Mouse (Mus musculus) kidney, embryonic 15.5 days (tissue): Measurements from ENCODE around the gene Cbx3. TPM values are rescaled to one million over a fixed set of nuclear protein-coding genes. Genes with fewer than 3 reads are reported as not detected.

Source experiments
- ATAC-seq: fragments of 200-750 bp; cut with Nextera tagmentation; replicated peaks from 2 replicates; pipeline ENCODE4 v1.8.0; 2017; ENCODE audit warnings: moderate TSS enrichment; ENCODE audit not compliant: low FRiP score
- H3K27ac ChIP-seq: fragments of 300-500 bp; sonication (generic); 2 replicates; pipeline ENCODE4 v1.5.1; 2015; ENCODE audit warnings: mild to moderate bottlenecking, inconsistent platforms
- H3K27me3 ChIP-seq: fragments of 300-500 bp; sonication (generic); 2 replicates; pipeline ENCODE4 v1.6.1; 2015; ENCODE audit warnings: inconsistent platforms
- H3K36me3 ChIP-seq: fragments of 300-500 bp; sonication (generic); 2 replicates; pipeline ENCODE4 v1.6.1; 2015; ENCODE audit warnings: inconsistent platforms
- H3K4me1 ChIP-seq: fragments of 300-500 bp; sonication (generic); 2 replicates; pipeline ENCODE4 v1.6.1; 2015; ENCODE audit warnings: inconsistent platforms
- H3K4me2 ChIP-seq: fragments of 300-500 bp; sonication (generic); 2 replicates; pipeline ENCODE4 v1.6.1; 2015; ENCODE audit warnings: moderate library complexity, mild to moderate bottlenecking, inconsistent platforms
- H3K4me3 ChIP-seq: fragments of 300-500 bp; sonication (generic); replicated peaks from 2 replicates; pipeline ENCODE4 v1.5.1; 2015; ENCODE audit warnings: mild to moderate bottlenecking, inconsistent platforms
- H3K9ac ChIP-seq: fragments of 300-500 bp; sonication (generic); 2 replicates; pipeline ENCODE4 v1.6.1; 2015; ENCODE audit warnings: mild to moderate bottlenecking, inconsistent platforms
- H3K9me3 ChIP-seq: fragments of 300-500 bp; sonication (generic); replicated peaks from 2 replicates; pipeline ENCODE4 v1.6.1; 2016; ENCODE audit warnings: inconsistent platforms
- WGBS: fragments of 180-500 bp; shearing (Covaris S2); methylation state at CpG from one replicate; pipeline ENCODE4 v1.1.7; 2015; ENCODE audit warnings: mixed read lengths; 5-methylcytosine and 5-hydroxymethylcytosine counted together
- polyA plus RNA-seq: library from polyadenylated mRNA; unstranded; fragments of >200 nt; fragmentation: Nextera tagmentation; extraction: Ambion mirVana; gene quantifications from 2 replicates; pipeline ENCODE4 v1.2.1, GENCODE M21; 2015

Cbx3 gene
- polyA plus RNA-seq, 1 experiment from 2014 or later = 476 TPM

GRCm38 (mm10) chr6:51508750-51509648 lies 38.8 kb downstream of the Cbx3 start:
- peaks cover 8% of the 10 kb centered on the region; the same call in 1 of the 2 replicates for H3K4me1 ChIP-seq
- no peak overlapping the region for H3K27ac ChIP-seq
- ATAC-seq = 0 out of 2 replicates have a peak, but pooled peaks have one; percentile 54
- no peaks in the 10 kb centered on the region for H3K36me3 ChIP-seq
- H3K27me3 ChIP-seq = no peaks in the 10 kb centered on the region
- peak overlapping the region; percentile 35 for H3K4me3 ChIP-seq
- WGBS = 29% methylated on average over 18 of the region's 18 CpGs
- peak overlapping the region; percentile 61 for H3K4me2 ChIP-seq
- H3K9me3 ChIP-seq = no peaks in the 10 kb centered on the region
- peak overlapping the region; percentile 35; the same call in 1 of the 2 replicates for H3K9ac ChIP-seq

- peak overlapping the region; percentile 61 for H3K4me2 ChIP-seq
- no peak overlapping the region for H3K4me3 ChIP-seq
- no peak for ATAC-seq
- no peaks in the 10 kb centered on the region for H3K27me3 ChIP-seq
- no peaks in the 10 kb centered on the region for H3K9me3 ChIP-seq
- no peaks in the 10 kb centered on the region for H3K36me3 ChIP-seq
- no peak overlapping the region for H3K27ac ChIP-seq
- H3K4me1 ChIP-seq = peaks cover 8% of the 10 kb centered on the region; the same call in 1 of the 2 replicates
- WGBS = 27% methylated on average over 5 of the region's 5 CpGs
- no peak overlapping the region for H3K9ac ChIP-seq
These were observed 39.9 kb downstream of the Cbx3 start for GRCm38 (mm10) chr6:51510094-51510493.

- Histone ChIP-seq H3K4me1 (peaks cover 8% of the 10 kb centered on the region; the same call in 1 of the 2 replicates), H3K27ac (no peak overlapping the region), H3K4me3 (no peak overlapping the region), H3K9ac (no peak overlapping the region), H3K27me3 (no peaks in the 10 kb centered on the region), H3K4me2 (no peak overlapping the region), H3K9me3 (no peaks in the 10 kb centered on the region), H3K36me3 (no peaks in the 10 kb centered on the region)
- no peak for ATAC-seq
- WGBS = 81% methylated on average over 1 of the region's 1 CpGs
These were observed 40.8 kb downstream of the Cbx3 start for GRCm38 (mm10) chr6:51510946-51511345.

GRCm38 (mm10) chr6:51513745-51514144 lies 43.6 kb downstream of the Cbx3 start:
- Histone ChIP-seq H3K9me3 (no peaks in the 10 kb centered on the region), H3K4me3 (no peak overlapping the region), H3K9ac (no peak overlapping the region), H3K4me1 (peaks cover 8% of the 10 kb centered on the region; the same call in 1 of the 2 replicates), H3K36me3 (no peaks in the 10 kb centered on the region), H3K27ac (no peak overlapping the region), H3K4me2 (no peak overlapping the region), H3K27me3 (no peaks in the 10 kb centered on the region)
- 75% methylated on average over 3 of the region's 3 CpGs for WGBS
- no peak for ATAC-seq

- no peak overlapping the region for H3K27ac ChIP-seq
- no peak overlapping the region for H3K4me3 ChIP-seq
- no peak for ATAC-seq
- H3K9ac ChIP-seq = no peak overlapping the region
- H3K27me3 ChIP-seq = no peaks in the 10 kb centered on the region
- H3K36me3 ChIP-seq = no peaks in the 10 kb centered on the region
- WGBS = 89% methylated on average over 7 of the region's 7 CpGs
- H3K4me2 ChIP-seq = no peak overlapping the region
- peaks cover 2% of the 10 kb centered on the region; the same call in 1 of the 2 replicates for H3K4me1 ChIP-seq
- H3K9me3 ChIP-seq = no peaks in the 10 kb centered on the region
These were observed 44.7 kb downstream of the Cbx3 start for GRCm38 (mm10) chr6:51514860-51515259.

- Histone ChIP-seq H3K36me3 (no peaks in the 10 kb centered on the region), H3K4me1 (peaks cover 11% of the 10 kb centered on the region), H3K4me3 (peak overlapping the region; percentile 72), H3K27me3 (no peaks in the 10 kb centered on the region), H3K4me2 (peak overlapping the region; percentile 93), H3K9me3 (no peaks in the 10 kb centered on the region), H3K27ac (no peak overlapping the region), H3K9ac (peak overlapping the region; percentile 65; the same call in 1 of the 2 replicates)
- ATAC-seq = 0 out of 2 replicates have a peak, but pooled peaks have one; percentile 30
- WGBS = 24% methylated on average over 5 of the region's 5 CpGs
These were observed 53.1 kb downstream of the Cbx3 start for GRCm38 (mm10) chr6:51523310-51523709.

GRCm38 (mm10) chr6:51523807-51524320 lies 53.7 kb downstream of the Cbx3 start, which contains the start of gene Snx10:
Gene Snx10 (plus strand): TSS chr6:51523901.
- ATAC-seq = peak; percentile 52; the same call in 1 of the 2 replicates
- WGBS = under 1% methylated on average over 47 of the region's 47 CpGs

GRCm38 (mm10) chr6:51524321-51524931 lies 54.3 kb downstream of the Cbx3 start:
- Histone ChIP-seq H3K4me2 (peak overlapping the region; percentile 93), H3K36me3 (no peaks in the 10 kb centered on the region), H3K27me3 (no peaks in the 10 kb centered on the region), H3K9ac (peak overlapping the region; percentile 65), H3K4me3 (peak overlapping the region; percentile 72), H3K4me1 (peaks cover 11% of the 10 kb centered on the region), H3K9me3 (no peaks in the 10 kb centered on the region), H3K27ac (peak overlapping the region; percentile 65)
- peak; percentile 53 for ATAC-seq
- WGBS = 1% methylated on average over 21 of the region's 21 CpGs

More at GRCm38 (mm10) chr6:51523807-51524320, 53.7 kb downstream of the Cbx3 start, which contains the start of gene Snx10:
- H3K4me3 ChIP-seq = peak within 1 kb of the TSS; percentile 72
- H3K9me3 ChIP-seq = no peaks in the 10 kb centered on the region
- H3K27ac ChIP-seq = peak within 1 kb of the TSS; percentile 65
- peak within 1 kb of the TSS; percentile 65 for H3K9ac ChIP-seq
- H3K36me3 ChIP-seq = no peaks in the 10 kb centered on the region
- peak within 1 kb of the TSS; percentile 93 for H3K4me2 ChIP-seq
- H3K4me1 ChIP-seq = peaks cover 11% of the 10 kb centered on the region
- no peaks in the 10 kb centered on the region for H3K27me3 ChIP-seq

- Histone ChIP-seq H3K36me3 (no peaks in the 10 kb centered on the region), H3K9ac (no peak overlapping the region), H3K27me3 (no peaks in the 10 kb centered on the region), H3K4me3 (peak overlapping the region; percentile 72), H3K4me1 (peaks cover 11% of the 10 kb centered on the region), H3K9me3 (no peaks in the 10 kb centered on the region), H3K27ac (no peak overlapping the region), H3K4me2 (peak overlapping the region; percentile 93)
- peak; percentile 26; the same call in 1 of the 2 replicates for ATAC-seq
- WGBS = 36% methylated on average over 5 of the region's 5 CpGs
These were observed 54.8 kb downstream of the Cbx3 start for GRCm38 (mm10) chr6:51525001-51525400.

GRCm38 (mm10) chr6:51529457-51529856 lies 59.3 kb downstream of the Cbx3 start:
- Histone ChIP-seq H3K36me3 (no peaks in the 10 kb centered on the region), H3K9me3 (no peaks in the 10 kb centered on the region), H3K4me2 (no peak overlapping the region), H3K4me3 (no peak overlapping the region), H3K27me3 (no peaks in the 10 kb centered on the region), H3K4me1 (peaks cover 7% of the 10 kb centered on the region), H3K27ac (no peak overlapping the region), H3K9ac (no peak overlapping the region)
- 88% methylated on average over 7 of the region's 7 CpGs for WGBS
- no peak for ATAC-seq
